Mouse (Mus musculus): ENCODE measurements around the gene Rps28. TPM values are rescaled to one million over a fixed set of nuclear protein-coding genes. Genes with fewer than 3 reads are reported as not detected.
"Not testable (repeated sequence)": the region's sequence is repeated elsewhere in the genome, so short reads cannot be mapped to it uniquely, and the experiment has no call there.

Rps28 gene
- 929 and 1,039 TPM in 2 replicates for polyA plus RNA-seq (2015; fragmentation: Nextera tagmentation; extraction: Ambion mirVana)

- ATAC-seq (ENCODE audit: low read depth), result peak; percentile 95
- peaks cover 35% of the 10 kb centered on the region for H3K36me3 ChIP-seq (ENCODE audit: control insufficient read depth, insufficient read depth, low read length)
Measured at GRCm38 (mm10) chr17:33824084-33824996, at the start of gene Rps28, which contains the start of gene Ndufa7. Gene Rps28, minus strand, starts transcription at chr17:33824562. Gene Ndufa7, plus strand, starts transcription at chr17:33824572.

GRCm38 (mm10) chr17:33873537-33873936, 49.2 kb upstream of the Rps28 start, which contains the start of gene Gm7029:
Gene Gm7029, plus strand, starts transcription at chr17:33873837.
- not testable (repeated sequence) for H3K27ac ChIP-seq (ENCODE audit: low read length); H3K27me3 ChIP-seq (ENCODE audit: control insufficient read depth, insufficient read depth, low read depth, low read length); H3K4me1 ChIP-seq (replicated peaks; ENCODE audit: control insufficient read depth, insufficient read depth, low read length); H3K4me3 ChIP-seq (ENCODE audit: low read length); ATAC-seq (ENCODE audit: low read depth); H3K4me2 ChIP-seq (ENCODE audit: low read depth, low read length); H3K9ac ChIP-seq (ENCODE audit: low read length); H3K9me3 ChIP-seq (ENCODE audit: control insufficient read depth, low read length)
- no CpG with 5 or more reads among the region's 12 CpGs for WGBS
- H3K36me3 ChIP-seq (ENCODE audit: control insufficient read depth, insufficient read depth, low read length), result peaks cover 17% of the 10 kb centered on the region

More at GRCm38 (mm10) chr17:33824084-33824996, at the start of gene Rps28, which contains the start of gene Ndufa7:
- Histone ChIP-seq H3K27me3 (ENCODE audit: control insufficient read depth, insufficient read depth, low read depth, low read length) (no peaks in the 10 kb centered on the region), H3K4me3 (ENCODE audit: low read length) (peak within 1 kb of the TSS; percentile 89), H3K9me3 (ENCODE audit: control insufficient read depth, low read length) (no peaks in the 10 kb centered on the region), H3K4me1 (replicated peaks; ENCODE audit: control insufficient read depth, insufficient read depth, low read length) (peaks cover 29% of the 10 kb centered on the region), H3K4me2 (ENCODE audit: low read depth, low read length) (peak within 1 kb of the TSS; percentile 86), H3K9ac (ENCODE audit: low read length) (peak within 1 kb of the TSS; percentile 77), H3K27ac (ENCODE audit: low read length) (peak within 1 kb of the TSS; percentile 57)
- under 1% methylated on average over 51 of the region's 51 CpGs for WGBS

- H3K4me1 ChIP-seq (replicated peaks; ENCODE audit: control insufficient read depth, insufficient read depth, low read length), result no peaks in the 10 kb centered on the region
- no peak overlapping the region for H3K4me3 ChIP-seq (ENCODE audit: low read length)
- no peak for ATAC-seq (ENCODE audit: low read depth)
- H3K9ac ChIP-seq (ENCODE audit: low read length), result no peak overlapping the region
- H3K27ac ChIP-seq (ENCODE audit: low read length), result no peak overlapping the region
- no peaks in the 10 kb centered on the region for H3K9me3 ChIP-seq (ENCODE audit: control insufficient read depth, low read length)
- no peaks in the 10 kb centered on the region for H3K27me3 ChIP-seq (ENCODE audit: control insufficient read depth, insufficient read depth, low read depth, low read length)
- 26% methylated on average over 9 of the region's 9 CpGs for WGBS
- no peaks in the 10 kb centered on the region for H3K36me3 ChIP-seq (ENCODE audit: control insufficient read depth, insufficient read depth, low read length)
- no peak overlapping the region for H3K4me2 ChIP-seq (ENCODE audit: low read depth, low read length)
Measured at GRCm38 (mm10) chr17:33865330-33866030, 41.1 kb upstream of the Rps28 start.

- Histone ChIP-seq H3K9me3 (ENCODE audit: control insufficient read depth, low read length) (no peaks in the 10 kb centered on the region), H3K27ac (ENCODE audit: low read length) (no peak overlapping the region), H3K4me2 (ENCODE audit: low read depth, low read length) (no peak overlapping the region), H3K36me3 (ENCODE audit: control insufficient read depth, insufficient read depth, low read length) (no peaks in the 10 kb centered on the region), H3K4me1 (replicated peaks; ENCODE audit: control insufficient read depth, insufficient read depth, low read length) (no peaks in the 10 kb centered on the region), H3K9ac (ENCODE audit: low read length) (no peak overlapping the region), H3K27me3 (ENCODE audit: control insufficient read depth, insufficient read depth, low read depth, low read length) (no peaks in the 10 kb centered on the region), H3K4me3 (ENCODE audit: low read length) (no peak overlapping the region)
- no peak for ATAC-seq (ENCODE audit: low read depth)
- 82% methylated on average over 4 of the region's 4 CpGs for WGBS
Measured at GRCm38 (mm10) chr17:33857816-33858215, 33.5 kb upstream of the Rps28 start.

GRCm38 (mm10) chr17:33851331-33851730, 27.0 kb upstream of the Rps28 start:
- H3K9me3 ChIP-seq (ENCODE audit: control insufficient read depth, low read length), result no peaks in the 10 kb centered on the region
- no peaks in the 10 kb centered on the region for H3K4me1 ChIP-seq (replicated peaks; ENCODE audit: control insufficient read depth, insufficient read depth, low read length)
- H3K4me2 ChIP-seq (ENCODE audit: low read depth, low read length), result no peak overlapping the region
- WGBS, result 32% methylated on average over 1 of the region's 1 CpGs
- no peak overlapping the region for H3K9ac ChIP-seq (ENCODE audit: low read length)
- no peaks in the 10 kb centered on the region for H3K27me3 ChIP-seq (ENCODE audit: control insufficient read depth, insufficient read depth, low read depth, low read length)
- no peak overlapping the region for H3K27ac ChIP-seq (ENCODE audit: low read length)
- 0 out of 2 replicates have a peak, but pooled peaks cover 2% of the 10 kb centered on the region for H3K36me3 ChIP-seq (ENCODE audit: control insufficient read depth, insufficient read depth, low read length)
- no peak overlapping the region for H3K4me3 ChIP-seq (ENCODE audit: low read length)
- no peak for ATAC-seq (ENCODE audit: low read depth)

- WGBS, result 67% methylated on average over 8 of the region's 8 CpGs
- Histone ChIP-seq H3K36me3 (ENCODE audit: control insufficient read depth, insufficient read depth, low read length) (0 out of 2 replicates have a peak, but pooled peaks cover 2% of the 10 kb centered on the region), H3K27me3 (ENCODE audit: control insufficient read depth, insufficient read depth, low read depth, low read length) (no peaks in the 10 kb centered on the region), H3K4me1 (replicated peaks; ENCODE audit: control insufficient read depth, insufficient read depth, low read length) (peaks cover 10% of the 10 kb centered on the region), H3K9me3 (ENCODE audit: control insufficient read depth, low read length) (no peaks in the 10 kb centered on the region), H3K9ac (ENCODE audit: low read length) (no peak overlapping the region), H3K4me3 (ENCODE audit: low read length) (no peak overlapping the region), H3K27ac (ENCODE audit: low read length) (no peak overlapping the region), H3K4me2 (ENCODE audit: low read depth, low read length) (no peak overlapping the region)
- no peak for ATAC-seq (ENCODE audit: low read depth)
Measured at GRCm38 (mm10) chr17:33848139-33848538, 23.8 kb upstream of the Rps28 start.

- Histone ChIP-seq H3K4me1 (replicated peaks; ENCODE audit: control insufficient read depth, insufficient read depth, low read length) (peaks cover 10% of the 10 kb centered on the region), H3K9ac (ENCODE audit: low read length) (0 out of 2 replicates have a peak overlapping the region, but pooled peaks have one; percentile 4), H3K9me3 (ENCODE audit: control insufficient read depth, low read length) (no peaks in the 10 kb centered on the region), H3K4me2 (ENCODE audit: low read depth, low read length) (no peak overlapping the region; the same call in 1 of the 2 replicates), H3K27ac (ENCODE audit: low read length) (no peak overlapping the region), H3K36me3 (ENCODE audit: control insufficient read depth, insufficient read depth, low read length) (no peaks in the 10 kb centered on the region), H3K4me3 (ENCODE audit: low read length) (no peak overlapping the region), H3K27me3 (ENCODE audit: control insufficient read depth, insufficient read depth, low read depth, low read length) (no peaks in the 10 kb centered on the region)
- ATAC-seq (ENCODE audit: low read depth), result no peak
- 58% methylated on average over 1 of the region's 1 CpGs for WGBS
Measured at GRCm38 (mm10) chr17:33844196-33844595, 19.8 kb upstream of the Rps28 start.

GRCm38 (mm10) chr17:33842966-33843795, 18.8 kb upstream of the Rps28 start, which contains the start of gene Cd320:
Gene Cd320, plus strand, starts transcription at chr17:33843091.
- peak within 1 kb of the TSS; percentile 88 for H3K4me3 ChIP-seq (ENCODE audit: low read length)
- ATAC-seq (ENCODE audit: low read depth), result peak; percentile 96
- peak within 1 kb of the TSS; percentile 81 for H3K9ac ChIP-seq (ENCODE audit: low read length)
- no peaks in the 10 kb centered on the region for H3K27me3 ChIP-seq (ENCODE audit: control insufficient read depth, insufficient read depth, low read depth, low read length)
- no peaks in the 10 kb centered on the region; the same call in 1 of the 2 replicates for H3K36me3 ChIP-seq (ENCODE audit: control insufficient read depth, insufficient read depth, low read length)
- no peaks in the 10 kb centered on the region for H3K9me3 ChIP-seq (ENCODE audit: control insufficient read depth, low read length)
- peak within 1 kb of the TSS; percentile 94 for H3K4me2 ChIP-seq (ENCODE audit: low read depth, low read length)
- H3K27ac ChIP-seq (ENCODE audit: low read length), result peak within 1 kb of the TSS; percentile 73
- WGBS, result under 1% methylated on average over 45 of the region's 45 CpGs
- H3K4me1 ChIP-seq (replicated peaks; ENCODE audit: control insufficient read depth, insufficient read depth, low read length), result peaks cover 10% of the 10 kb centered on the region

Data from lung, embryonic 16.5 days (tissue).